Comparison of ENCODE assay signal across 11 mouse cellular contexts in the genomic region with DNA sequence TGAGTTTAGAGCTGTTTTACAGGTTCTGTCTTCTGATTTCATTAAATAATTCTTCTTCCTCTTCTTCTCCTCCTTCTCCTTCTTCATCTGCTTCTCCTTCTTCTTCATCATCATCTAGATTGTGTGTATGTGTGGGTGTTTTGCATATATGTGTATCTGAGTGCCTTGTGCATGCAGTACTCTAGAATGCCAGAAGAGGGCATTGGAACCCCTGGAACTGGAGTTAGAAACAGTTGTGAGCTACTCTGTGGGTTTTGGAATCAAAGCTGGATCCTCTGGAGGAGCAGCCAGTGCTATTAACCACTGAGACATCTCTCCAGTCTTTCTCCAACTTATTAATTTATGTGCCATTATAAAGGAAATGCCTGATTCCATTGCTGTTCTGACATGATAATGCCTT.
DNase-seq lines count a peak whose midpoint lies in the region; ATAC-seq and TF ChIP-seq lines count a peak whose summit lies in the region.
"Had no signal": no experiment of that assay in that cellular context is flagged by ENCODE, and none has a peak within 500 bp of the region (broad histone marks: within the 10 kb centered on the region; RNA-seq: fewer than 3 reads in every experiment).

No protein-coding gene starts in this region.

- H3K4me1 ChIP-seq in kidney, postnatal 0 days (replicated peaks; ENCODE audit: insufficient read depth, low read length) = no peaks in the 10 kb centered on the region
- no peaks in the 10 kb centered on the region for H3K4me1 ChIP-seq in thymus, adult 2 months (replicated peaks; ENCODE audit: control insufficient read depth, insufficient read depth, low read length)

- no peak overlapping the region for H3K4me2 ChIP-seq in kidney, postnatal 0 days (ENCODE audit: low read length)

- DNase-seq in cerebellum, postnatal 14 days = peak; percentile 5 to 16
- no peak for DNase-seq in cerebellum, adult 9-11 months
- DNase-seq in kidney, postnatal 0 days (ENCODE audit: low spot score) = no peak
- DNase-seq in kidney, adult 18-20 months = no peak
- DNase-seq in 3T3-L1 (ENCODE audit: low read depth, low spot score) = peak; percentile 44
- peak; percentile 11 for DNase-seq in brain, embryonic 14.5 days (ENCODE audit: low read depth)
- no peak for DNase-seq in layer of hippocampus, postnatal 14 days (ENCODE audit: low spot score in 2 of 2)
- DNase-seq in thymus, adult 2 months = no peak
- DNase-seq: cerebellum, adult 11 months; right cerebral cortex, postnatal 25 days had no signal

- TF ChIP-seq POLR2A in brain, embryonic 14.5 days (IDR thresholded peaks at IDR 0.05; ENCODE audit: borderline replicate concordance, extremely low read depth, insufficient read depth, insufficient read length, poor library complexity, severe bottlenecking) = no peak
- no peak for TF ChIP-seq POLR2A in thymus, adult 2 months (IDR thresholded peaks at IDR 0.05; ENCODE audit: control insufficient read depth, extremely low read depth, insufficient read depth, low read length, poor library complexity)

- no peak overlapping the region for H3K4me3 ChIP-seq in kidney, postnatal 0 days (replicated peaks; ENCODE audit: low read depth, low read length)
- H3K4me3 ChIP-seq in thymus, adult 2 months (ENCODE audit: control insufficient read depth, insufficient read depth, low read length) = no peak overlapping the region

- ATAC-seq in kidney, postnatal 0 days (replicated peaks; ENCODE audit: low FRiP score, low read depth) = no peak

- TF ChIP-seq CTCF in kidney, postnatal 0 days (IDR thresholded peaks at IDR 0.05; ENCODE audit: low read depth) = peak; percentile 68
- peak; percentile 27; the same call in 1 of the 2 replicates for TF ChIP-seq CTCF in brain, embryonic 14.5 days (IDR thresholded peaks at IDR 0.05; ENCODE audit: borderline replicate concordance, extremely low read depth, insufficient read depth, insufficient read length)
- TF ChIP-seq CTCF in thymus, adult 2 months (IDR thresholded peaks at IDR 0.05; ENCODE audit: borderline replicate concordance, control insufficient read depth, extremely low read depth, insufficient read depth, low read length, poor library complexity) = no peak

- H3K27me3 ChIP-seq in kidney, postnatal 0 days (ENCODE audit: insufficient read depth, low read length) = no peaks in the 10 kb centered on the region
- no peaks in the 10 kb centered on the region for H3K27me3 ChIP-seq in thymus, adult 2 months (ENCODE audit: control insufficient read depth, insufficient read depth, low read length)

- H3K36me3 ChIP-seq in kidney, postnatal 0 days (ENCODE audit: insufficient read depth, low read length) = no peaks in the 10 kb centered on the region
- no peaks in the 10 kb centered on the region for H3K36me3 ChIP-seq in thymus, adult 2 months (ENCODE audit: control insufficient read depth, insufficient read depth, low read length)

- no peak overlapping the region for H3K9ac ChIP-seq in kidney, postnatal 0 days (ENCODE audit: low read depth, low read length)

- no peak overlapping the region for H3K27ac ChIP-seq in kidney, postnatal 0 days
- no peak overlapping the region for H3K27ac ChIP-seq in thymus, adult 2 months (ENCODE audit: control insufficient read depth, insufficient read depth, low read length)
- H3K27ac ChIP-seq: macrophage had no signal

- no peaks in the 10 kb centered on the region for H3K9me3 ChIP-seq in kidney, postnatal 0 days (replicated peaks; ENCODE audit: low read length)

Comparison
In these comparisons a context has a peak if more than half of its experiments do, and no peak if none do; other contexts are left out.
1. DNase-seq: peak in cerebellum, postnatal 14 days (2 of 2), 3T3-L1 (single experiment) and brain, embryonic 14.5 days (single experiment); none in cerebellum, adult 9-11 months (single experiment), kidney, postnatal 0 days (single experiment), kidney, adult 18-20 months (single experiment), layer of hippocampus, postnatal 14 days (0 of 2) and thymus, adult 2 months (single experiment).